Mouse (Mus musculus): ENCODE measurements around the gene Ccdc3.

Ccdc3 gene

DNA sequence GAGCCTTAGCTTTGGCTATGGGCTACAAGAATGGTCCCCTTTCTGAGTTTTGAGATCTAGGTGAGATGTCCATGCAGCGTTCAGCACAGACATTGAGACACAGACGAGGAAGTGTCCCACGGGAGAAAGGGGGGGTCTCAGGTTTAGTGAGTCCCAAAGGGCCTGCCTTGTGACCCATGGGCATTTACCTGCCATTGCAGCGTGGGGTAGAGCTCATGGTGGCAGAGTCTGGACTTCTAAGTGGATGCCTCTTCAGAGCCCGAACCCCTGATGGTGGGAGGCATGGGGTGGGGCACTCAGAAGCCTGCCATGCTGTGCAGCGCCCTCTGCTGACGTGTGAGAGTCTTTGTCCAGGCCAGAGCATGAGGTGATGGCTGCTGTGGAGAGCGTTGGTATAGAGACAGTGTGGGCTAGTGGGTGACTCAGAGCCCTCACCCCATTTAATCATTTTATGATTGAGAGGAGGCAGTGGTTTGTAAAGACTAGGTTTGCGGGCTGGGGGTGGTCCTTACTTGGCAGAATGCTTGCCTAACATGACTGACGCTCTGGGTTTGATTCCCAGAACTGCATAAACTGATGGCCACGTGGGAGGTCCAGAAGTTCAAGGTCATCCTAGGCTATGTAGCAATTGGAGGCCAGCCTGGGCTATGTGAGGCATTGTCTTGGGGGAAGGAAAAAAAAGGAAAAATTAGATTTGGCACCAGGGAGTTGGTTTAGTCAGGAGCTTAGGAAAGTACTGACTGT is 23.6 kb downstream of the Ccdc3 start:
- DNase-seq (ENCODE audit: low spot score), result no peak

DNA sequence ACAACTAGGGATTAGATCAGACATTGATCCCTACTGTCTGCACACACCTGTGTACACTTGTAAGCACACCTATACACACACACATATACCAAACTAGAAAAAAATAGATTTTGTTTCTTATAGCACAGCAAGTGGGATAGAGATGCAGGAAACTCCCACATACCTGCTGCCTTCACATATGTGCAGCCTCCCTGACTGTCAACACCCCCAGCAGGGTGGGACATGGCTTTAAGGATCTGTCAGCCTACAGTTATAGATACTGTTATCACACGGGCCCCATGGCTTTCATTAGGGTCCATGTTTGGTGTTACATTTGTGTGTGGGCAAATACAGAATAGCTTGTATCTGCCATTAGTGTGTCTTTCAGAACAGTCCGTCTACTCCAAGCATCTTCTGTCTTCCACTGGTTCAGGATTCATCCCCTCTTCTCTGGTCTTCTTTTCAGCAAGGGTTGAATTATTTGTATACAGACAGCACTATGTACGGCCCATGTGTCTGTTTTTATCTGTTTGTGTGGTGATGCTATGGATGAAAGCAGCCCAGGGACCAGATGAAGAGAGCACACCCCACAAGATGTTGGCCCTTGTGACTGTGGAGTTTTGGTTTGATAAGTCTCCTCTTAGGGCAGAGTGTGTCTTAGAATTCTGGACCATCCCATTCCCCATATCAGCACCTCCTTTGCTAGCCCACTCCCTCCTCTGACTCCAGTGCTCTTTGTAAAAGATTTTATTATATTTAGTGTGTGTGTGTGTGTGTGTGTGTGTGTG is 24.5 kb downstream of the Ccdc3 start:
- DNase-seq (ENCODE audit: low spot score), result no peak

GRCm38 (mm10) chr2:5162756-5163155 is 25.2 kb downstream of the Ccdc3 start:
- DNase-seq (ENCODE audit: low spot score), result peak; percentile 80

DNA sequence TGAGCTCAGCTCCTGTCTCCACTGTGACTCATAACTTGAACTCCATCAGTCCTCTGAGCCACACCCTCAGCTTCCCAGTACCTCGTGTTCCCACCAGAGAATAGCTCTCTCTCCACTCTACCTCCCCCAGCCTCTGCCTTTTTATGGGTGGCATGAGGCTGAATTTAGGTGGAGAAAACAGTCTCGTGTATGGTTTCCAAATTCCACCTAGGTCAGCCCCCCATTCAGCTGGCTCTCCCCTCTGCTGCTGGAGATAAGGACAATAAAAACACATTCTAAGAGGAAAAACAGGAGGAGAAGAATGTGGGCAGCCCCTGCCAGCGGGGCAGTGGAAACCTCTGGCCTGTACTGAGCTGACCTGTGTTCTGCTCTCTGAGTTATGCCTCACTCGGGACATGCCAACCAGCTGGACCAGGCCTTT is 28.4 kb downstream of the Ccdc3 start:
- peak; percentile 58 for DNase-seq (ENCODE audit: low spot score)

GRCm38 (mm10) chr2:5166796-5167195 is 29.2 kb downstream of the Ccdc3 start:
- no peak for DNase-seq (ENCODE audit: low spot score)

GRCm38 (mm10) chr2:5170815-5171214 is 33.2 kb downstream of the Ccdc3 start:
- DNase-seq (ENCODE audit: low spot score), result no peak

- no peak for DNase-seq (ENCODE audit: low spot score)
These were observed 33.9 kb downstream of the Ccdc3 start for GRCm38 (mm10) chr2:5171301-5172000.

DNA sequence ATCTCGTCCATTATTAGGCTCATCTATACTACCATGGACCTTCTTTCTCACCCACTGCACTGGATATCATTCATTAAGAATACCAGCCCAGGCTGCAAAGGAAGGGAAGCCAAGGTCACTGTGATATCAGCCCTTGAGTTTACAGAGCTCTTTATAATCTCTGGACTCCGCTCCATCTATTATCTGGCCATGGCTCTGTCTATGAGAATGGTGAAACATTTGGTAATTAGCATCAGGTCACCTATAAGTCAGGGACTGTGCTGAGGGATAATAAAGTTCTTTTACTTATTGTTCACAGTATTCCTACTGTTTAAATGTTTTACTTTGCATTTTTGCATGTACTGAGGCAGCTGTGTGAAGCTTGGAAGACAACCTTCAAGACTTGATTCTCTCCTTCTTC is 35.2 kb downstream of the Ccdc3 start:
- peak; percentile 29 for DNase-seq (ENCODE audit: low spot score)

DNA sequence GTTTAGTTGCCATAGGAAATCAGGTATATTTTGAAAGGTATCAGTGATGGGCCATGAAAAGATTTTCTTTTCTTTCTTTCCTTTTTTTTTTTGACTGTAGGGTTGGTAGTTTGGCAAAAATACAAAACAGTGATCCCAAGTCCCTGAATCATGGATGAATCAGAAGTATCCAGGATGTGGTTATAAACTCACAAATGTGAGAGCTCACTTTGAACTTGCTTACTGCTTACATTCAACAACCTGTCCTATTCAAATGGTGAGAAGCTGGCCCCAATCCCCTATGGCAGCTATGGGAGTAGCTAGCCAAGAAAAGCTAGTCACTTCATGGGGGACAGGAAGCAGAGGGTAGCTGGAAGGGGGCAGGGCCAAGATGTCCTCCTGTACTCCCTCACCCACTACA is 37.1 kb downstream of the Ccdc3 start:
- no peak for DNase-seq (ENCODE audit: low spot score)

DNA sequence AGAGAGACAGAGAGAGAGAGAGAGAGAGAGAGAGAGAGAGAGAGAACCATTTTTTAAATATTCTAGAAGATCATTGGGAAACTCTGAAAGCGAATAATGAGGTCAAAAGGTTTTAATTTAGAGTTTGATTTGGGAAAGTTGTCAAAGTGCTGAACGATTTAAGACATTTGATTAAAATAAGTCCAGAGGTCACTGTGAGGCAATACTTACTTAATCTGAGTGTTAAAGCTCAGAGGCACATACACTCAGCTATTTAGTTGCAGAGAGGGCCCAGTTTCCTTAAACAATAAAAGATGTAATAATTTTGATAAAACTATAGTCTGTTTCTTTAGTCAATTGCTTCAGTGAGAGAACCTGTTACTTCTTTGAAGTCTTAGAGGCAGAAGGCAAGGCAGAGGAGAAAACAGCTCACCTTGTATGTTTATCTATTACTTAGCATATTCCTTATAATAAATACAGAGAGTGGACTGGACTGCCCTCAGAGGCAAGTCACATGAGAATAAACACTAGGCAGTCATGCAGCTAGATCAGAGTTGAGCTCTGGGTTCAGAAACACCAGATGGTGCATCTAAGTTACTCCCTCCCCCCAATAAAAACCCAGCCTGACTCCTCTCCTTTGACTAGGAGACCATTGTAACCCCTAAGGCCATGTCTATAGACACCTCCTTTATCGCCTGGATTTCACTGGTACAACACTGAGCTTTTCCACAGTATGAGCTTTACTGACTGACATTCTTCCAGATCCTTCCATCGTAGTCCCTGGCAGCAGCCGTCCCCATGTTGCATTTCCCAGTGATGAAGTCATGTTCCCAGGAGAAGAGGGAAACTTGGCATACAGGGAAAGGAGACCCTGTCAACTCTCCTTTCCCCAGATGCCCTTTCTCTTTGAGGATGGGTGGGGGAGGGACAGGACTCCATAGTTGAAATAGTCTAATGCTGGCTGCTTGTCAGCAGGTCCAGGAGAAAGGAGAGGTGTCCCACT is 44.2 kb downstream of the Ccdc3 start:
- DNase-seq (ENCODE audit: low spot score), result no peak

DNA sequence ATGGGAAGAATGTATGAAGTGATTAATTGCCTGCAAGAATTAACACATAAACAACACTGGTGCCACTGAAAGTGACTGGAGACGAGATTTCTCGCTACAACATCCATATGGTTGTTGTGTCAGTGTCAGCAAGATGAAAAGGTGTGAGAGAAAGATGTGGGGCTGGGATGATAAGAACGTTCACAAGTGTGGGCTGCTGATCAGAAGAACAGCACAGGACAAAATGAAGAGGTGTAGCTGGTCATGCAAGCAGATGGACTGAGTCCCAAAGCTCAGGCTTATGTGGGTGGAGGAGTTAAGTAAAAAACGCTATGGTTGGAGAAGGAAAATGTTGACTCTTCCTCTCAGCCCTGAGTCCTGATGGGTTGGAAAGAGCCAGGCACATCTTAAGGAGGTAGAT is 46.6 kb downstream of the Ccdc3 start:
- DNase-seq (ENCODE audit: low spot score), result no peak

DNA sequence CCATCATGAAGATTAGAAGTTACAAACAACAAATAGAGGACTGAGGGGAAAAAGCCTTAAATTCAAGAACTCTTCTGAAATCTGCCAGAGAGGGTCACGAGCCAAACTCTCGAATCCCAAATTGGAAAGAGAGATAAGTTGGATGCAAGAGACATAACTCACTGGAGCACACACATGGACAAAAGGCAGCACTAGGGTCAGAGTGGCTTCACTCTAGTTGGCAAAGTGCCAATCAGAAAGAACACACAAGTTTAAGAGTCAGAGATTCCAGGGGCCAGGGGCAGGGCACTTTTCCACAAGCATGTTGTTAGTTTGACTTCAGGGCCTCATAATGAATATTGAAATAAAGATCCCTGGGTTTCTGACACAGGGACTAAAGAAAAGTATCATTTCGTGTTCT is 48.1 kb downstream of the Ccdc3 start:
- DNase-seq (ENCODE audit: low spot score), result no peak

- DNase-seq (ENCODE audit: low spot score), result no peak
These were observed 54.6 kb downstream of the Ccdc3 start for GRCm38 (mm10) chr2:5192156-5192555.

- no peak for DNase-seq (ENCODE audit: low spot score)
These were observed 55.5 kb downstream of the Ccdc3 start for GRCm38 (mm10) chr2:5193071-5193470.

- no peak for DNase-seq (ENCODE audit: low spot score)
These were observed 57.2 kb downstream of the Ccdc3 start for GRCm38 (mm10) chr2:5194701-5195215.

DNA sequence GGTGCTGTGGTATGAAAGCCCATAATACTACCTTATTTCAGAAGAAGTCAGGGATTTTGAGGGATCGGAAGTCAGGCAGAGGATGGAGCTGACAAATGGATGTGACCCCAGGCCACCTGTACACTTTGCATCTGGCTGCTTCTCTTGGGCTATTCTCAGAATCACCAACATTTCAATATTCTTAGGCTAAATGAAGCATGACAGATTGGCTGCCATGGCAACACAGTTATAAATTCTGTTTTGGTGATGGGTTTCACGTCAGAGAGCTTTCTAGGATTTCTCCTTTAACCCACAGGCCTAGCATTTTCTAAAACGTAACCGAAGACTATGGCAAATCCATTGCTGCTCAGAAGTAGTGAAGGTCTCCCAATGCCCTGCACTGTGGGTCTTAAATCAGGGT is 59.9 kb downstream of the Ccdc3 start:
- DNase-seq (ENCODE audit: low spot score), result no peak

GRCm38 (mm10) chr2:5199289-5199688 is 61.7 kb downstream of the Ccdc3 start:
- no peak for DNase-seq (ENCODE audit: low spot score)

GRCm38 (mm10) chr2:5200817-5201364 is 63.3 kb downstream of the Ccdc3 start:
- no peak for DNase-seq (ENCODE audit: low spot score)

GRCm38 (mm10) chr2:5203146-5203545 is 65.6 kb downstream of the Ccdc3 start:
- DNase-seq (ENCODE audit: low spot score), result no peak

- DNase-seq (ENCODE audit: low spot score), result no peak
These were observed 67.4 kb downstream of the Ccdc3 start for GRCm38 (mm10) chr2:5204941-5205340.

- no peak for DNase-seq (ENCODE audit: low spot score)
These were observed 69.1 kb downstream of the Ccdc3 start for GRCm38 (mm10) chr2:5206651-5207050.
